Mouse (Mus musculus): ENCODE data around the gene Slc13a3.

Gene Slc13a3

DNA sequence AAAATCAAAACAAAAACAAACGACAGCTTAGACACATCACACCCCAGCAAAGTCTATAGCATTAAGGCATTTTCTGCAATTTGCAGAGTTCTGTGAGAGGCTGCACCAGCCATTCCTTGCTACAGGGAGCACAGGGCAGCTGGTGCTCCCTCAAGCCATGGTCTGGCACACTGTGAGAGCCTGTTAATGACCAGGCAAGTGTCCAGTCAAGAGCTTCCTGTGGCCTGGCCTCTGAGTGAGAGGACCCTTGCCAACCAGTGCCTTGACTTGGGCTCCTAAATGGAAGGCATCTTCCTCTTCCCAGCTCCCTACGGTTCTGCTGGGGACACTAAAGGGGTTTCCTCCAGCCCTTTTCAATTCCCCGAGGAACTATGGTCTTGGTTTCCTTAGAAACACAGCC, 59.1 kb downstream of the Slc13a3 start:
- DNase-seq (ENCODE audit: low spot score): no peak

DNA sequence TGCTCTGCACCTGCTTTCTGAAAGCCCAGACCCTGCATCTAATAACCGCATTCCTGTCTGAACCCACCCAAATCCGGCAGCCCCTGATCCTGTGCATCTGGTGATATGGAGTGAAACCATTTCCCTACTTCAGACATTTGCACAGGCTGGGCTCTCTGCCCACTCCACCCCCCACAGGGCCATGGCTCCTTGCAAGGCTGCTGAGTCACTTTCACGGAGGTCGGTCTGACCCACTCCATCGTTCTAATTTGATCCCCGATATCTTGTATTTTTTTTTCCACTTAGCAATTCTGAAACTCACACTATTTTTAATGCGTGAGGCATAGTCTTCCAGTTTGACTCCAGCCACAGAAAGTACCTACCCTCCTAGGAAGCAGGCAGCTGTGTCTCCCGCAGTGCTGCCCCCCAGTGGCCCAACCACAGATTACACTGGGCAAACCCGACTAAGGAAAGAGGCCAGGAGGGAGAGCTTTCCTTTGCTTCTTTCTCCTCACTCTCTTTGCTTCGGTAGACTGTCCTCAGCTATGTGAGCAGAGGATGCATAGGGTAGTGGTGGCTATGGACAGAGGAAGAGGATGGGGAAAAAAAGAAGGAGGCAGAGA, 65.2 kb downstream of the Slc13a3 start:
- DNase-seq (ENCODE audit: low spot score): peak; percentile 69

DNA sequence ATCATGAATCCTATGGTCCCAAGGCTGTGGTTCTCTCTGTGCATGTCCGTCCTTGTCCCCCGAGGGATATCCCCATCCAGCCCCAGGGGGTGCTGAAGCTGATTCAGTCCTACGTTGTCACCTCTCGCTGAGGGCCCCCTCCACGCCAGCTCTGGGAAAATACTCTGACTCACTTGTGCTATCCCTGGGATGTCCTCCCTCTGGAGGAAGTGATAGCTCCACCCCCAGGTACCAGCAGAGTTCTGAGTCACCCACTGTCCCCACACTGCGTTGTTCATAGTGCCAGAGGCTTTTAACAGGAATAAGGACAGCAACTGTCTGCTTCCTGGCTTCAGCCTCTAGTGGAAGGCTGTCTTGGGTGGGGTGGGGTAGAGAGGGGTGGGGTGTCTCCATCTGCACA, 67.7 kb downstream of the Slc13a3 start:
- no peak for DNase-seq (ENCODE audit: low spot score)

DNA sequence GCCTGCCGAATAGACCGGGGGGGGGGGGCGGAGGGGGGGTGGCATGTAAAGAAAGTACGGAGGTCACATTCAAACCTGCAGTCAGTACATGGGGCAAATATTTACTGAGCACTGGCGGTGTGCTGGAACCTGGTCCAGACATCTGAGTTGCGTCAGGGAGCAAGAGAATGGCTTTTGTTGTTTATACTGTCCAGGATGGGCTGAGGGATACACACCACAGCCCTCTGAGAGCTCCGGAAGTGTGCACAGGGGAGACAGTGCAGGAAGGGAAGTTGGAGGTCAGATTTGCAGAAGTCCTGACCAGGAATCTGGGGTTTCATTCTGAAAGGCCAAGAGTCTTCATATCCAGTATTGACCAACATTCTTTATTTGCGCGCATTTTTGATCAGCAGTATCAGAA, 68.1 kb downstream of the Slc13a3 start:
- DNase-seq (ENCODE audit: low spot score): no peak

DNA sequence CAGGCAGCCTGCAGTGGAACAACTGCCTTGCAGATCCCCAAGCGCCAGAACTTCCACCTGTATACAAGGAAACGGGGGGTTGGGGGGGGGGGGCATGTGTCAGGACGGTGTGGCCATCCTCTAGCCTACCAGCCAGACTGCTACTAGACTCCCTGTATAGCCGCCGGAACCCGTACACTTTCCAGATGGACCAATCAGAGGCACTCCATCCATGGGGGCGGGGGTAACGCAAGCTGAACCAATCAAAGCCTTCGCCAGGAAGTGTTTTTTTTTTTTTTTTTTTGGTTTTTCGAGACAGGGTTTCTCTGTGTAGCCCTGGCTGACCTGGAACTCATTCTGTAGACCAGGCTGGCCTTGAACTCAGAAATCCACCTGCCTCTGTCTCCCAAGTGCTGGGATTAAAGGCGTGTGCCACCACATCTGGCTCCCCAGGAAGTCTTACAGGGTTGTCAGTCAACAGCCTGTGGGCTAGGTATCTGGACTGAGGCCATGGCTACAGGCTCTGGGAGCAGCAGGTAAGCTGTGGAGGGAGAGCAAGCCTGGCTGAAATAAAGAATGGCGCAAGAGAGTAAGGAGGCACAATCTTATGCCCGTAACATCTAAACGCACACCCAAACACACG, 74.8 kb downstream of the Slc13a3 start:
- no peak for DNase-seq (ENCODE audit: low spot score)

DNA sequence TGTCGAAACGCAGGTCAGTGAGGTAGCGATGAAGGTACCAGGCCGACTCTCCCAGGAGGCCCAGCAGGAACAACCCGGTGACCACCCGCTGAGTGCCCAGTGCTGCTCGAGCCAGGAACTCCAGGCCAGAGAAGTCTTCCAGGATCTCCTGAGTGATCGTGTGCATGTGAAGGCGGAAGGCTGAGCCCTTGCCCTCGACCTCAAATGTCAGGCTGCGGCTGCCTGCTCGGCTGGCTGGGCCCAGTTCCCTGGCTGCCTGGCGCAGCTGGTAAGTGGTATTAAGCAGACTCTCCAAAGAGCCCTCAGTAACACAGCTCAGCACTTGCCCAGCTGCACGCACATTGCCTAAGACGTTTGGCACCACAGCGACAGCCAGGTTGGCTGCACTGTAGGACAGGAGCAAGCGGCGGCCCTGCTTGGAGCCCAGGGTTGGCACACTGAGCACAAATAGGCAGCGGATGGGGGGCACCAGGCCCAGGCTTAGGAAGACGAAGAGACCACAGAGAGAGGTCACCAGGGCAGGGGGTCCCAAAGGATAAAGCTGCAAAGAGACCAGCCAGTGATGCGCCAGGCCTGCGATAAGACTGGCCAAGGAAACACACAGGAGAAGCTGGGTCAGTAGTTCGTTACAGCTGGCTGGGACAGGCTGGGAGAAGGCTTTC, 75.4 kb downstream of the Slc13a3 start:
- no peak for DNase-seq (ENCODE audit: low spot score)

DNA sequence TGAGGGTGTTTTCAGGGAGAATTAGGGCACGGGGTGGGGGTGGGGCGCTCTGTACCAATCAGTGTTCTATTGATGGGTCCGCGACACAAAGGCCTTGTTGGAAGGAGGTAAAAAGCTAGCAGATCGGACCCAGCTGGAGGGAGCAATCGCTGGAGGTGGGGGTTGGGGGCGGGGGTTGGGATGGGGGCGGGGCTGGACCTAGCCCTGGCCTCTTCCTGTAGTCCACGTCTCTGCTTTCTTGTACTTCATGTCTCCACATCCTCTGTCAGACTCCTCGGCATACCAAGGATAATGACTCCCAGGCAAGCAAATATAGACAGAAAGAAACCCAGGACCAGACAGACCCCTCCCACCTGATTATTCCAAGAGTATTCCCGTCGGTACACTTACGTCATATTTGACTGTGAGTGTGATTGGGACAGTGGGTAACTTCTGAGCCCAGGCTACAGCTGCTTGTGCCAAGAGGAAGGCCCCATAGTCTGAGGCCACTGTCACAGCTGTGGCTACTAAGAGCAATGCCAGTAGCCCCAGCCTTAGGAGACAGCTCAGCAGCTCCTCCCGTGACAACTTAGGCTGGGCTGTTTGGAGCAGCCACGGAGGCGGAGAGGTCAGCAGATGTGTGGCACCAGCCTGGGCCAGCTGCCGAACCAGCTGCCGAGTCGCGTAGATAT, 76.1 kb downstream of the Slc13a3 start:
- no peak for DNase-seq (ENCODE audit: low spot score)

DNA sequence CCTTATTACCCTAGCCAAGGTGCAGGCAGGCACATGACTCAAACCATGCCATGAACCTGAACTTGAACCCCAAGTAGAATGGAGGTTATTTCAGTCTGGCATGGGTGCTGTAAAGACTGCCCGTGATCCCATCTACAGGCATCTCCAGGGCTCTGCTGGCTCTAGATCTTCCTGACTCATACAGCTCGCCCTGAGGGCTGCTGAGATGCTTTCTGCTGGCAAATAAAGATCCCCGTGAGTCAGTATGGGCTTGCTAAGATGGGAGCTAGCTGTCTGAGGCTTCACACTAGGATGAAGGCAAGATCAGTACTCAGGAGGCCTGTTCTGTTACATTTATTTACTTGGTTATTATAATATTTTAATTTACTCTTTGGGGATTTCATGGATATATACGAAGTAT, 80.9 kb downstream of the Slc13a3 start:
- DNase-seq (ENCODE audit: low spot score): no peak

DNA sequence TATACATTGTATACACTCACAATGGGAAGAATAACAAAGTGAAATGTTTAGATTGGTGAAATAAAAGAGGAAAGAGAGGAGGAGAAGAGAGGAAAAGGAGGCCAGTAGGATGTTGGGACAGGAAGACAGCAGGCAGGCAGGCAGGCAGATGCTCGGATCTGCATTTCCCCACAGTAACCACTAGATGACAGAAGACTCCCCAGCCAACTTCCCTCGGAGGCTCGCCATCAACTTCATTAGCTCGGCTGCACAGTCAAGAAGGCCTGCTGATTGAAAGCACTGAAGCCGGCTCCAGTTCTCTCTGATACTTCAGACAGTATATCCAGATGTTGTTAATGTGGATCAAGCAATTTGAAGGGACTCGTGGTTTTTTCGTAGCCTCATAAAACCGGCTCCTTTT, 81.5 kb downstream of the Slc13a3 start:
- DNase-seq (ENCODE audit: low spot score): peak; percentile 37

DNA sequence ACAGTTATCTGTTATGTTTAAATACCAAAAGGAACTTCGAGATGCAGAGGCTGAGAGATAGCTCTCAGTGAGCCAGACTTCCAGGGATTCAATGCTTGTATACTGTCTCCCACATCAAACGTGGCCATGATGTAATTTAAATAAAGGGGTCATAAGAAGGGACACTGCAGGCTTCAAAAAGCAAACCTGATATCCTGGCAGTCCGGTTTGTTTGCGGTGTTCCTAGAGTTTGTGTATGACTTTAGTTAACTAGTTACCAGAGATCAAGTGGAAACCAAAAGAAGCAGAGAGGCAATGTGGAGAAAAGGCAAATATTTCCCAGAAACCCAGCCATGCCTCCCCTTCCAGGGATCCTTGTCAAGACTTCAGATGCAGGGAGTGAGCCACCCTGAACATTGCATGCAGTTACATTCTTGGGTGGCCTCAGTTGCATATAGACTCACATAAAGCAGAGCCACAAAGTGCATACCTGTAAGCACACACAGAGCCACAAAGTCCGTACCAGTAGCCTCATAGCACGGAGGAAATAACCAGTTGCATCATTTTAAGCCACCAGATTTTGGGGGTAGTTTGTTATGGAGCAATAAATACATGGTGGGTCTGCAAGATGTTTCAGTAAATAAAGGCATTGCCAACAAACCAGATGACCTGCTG, 83.6 kb downstream of the Slc13a3 start:
- no peak for DNase-seq (ENCODE audit: low spot score)

DNA sequence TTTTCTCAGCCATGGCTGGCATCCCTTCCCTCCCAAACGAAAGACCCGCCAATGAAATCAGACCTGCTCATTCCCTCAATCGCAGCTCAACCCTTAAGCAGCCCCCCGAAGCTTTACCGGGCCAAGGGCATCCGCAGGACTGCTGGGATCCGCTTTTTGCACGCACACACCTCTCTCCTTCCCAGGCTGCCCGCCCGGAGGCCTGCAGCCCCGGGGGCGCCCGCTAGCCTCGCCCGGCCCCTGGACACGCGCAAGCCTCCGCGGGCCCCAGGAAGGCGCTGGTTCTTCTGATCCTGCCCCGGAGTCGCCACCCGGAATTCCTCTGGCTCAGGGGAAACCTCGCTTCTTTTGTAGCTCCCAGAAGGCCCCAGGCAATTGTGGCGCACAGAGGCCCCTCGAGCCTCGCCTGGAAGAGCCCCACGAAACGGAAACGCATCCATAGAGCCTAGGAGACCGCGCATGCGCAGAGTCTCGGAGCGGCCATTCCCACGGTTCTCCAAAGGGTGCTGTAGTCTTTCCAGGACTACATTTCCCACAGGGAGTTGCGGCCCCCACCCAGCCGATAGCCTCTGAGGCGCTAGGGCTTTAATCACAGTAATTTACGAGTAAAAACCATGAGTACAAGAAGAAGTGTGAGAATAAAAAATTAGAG, 85.1 kb downstream of the Slc13a3 start, which contains the start of gene Zfp334:
Zfp334 (minus strand) TSS at position 416 of the 652 bp plus-strand sequence.
- peak; percentile 85 for DNase-seq (ENCODE audit: low spot score)

DNA sequence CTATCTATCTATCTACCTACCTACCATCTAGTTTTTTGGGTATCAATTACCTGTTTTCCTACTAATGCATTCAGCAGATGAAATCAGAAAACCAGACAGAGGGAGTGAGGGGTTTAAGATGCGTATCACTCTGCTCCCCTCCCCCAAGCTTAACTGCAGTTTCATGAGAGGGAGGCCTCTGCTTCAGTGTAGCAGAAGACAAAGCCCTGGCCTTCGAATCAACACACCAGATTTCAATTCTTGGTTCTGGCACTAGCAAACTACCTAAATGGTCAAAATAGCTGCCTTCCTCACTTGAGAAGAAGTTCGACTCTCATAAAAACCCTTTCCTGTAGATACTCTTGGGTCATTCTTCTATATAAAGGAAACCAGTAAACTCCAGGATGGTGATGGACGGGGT, 85.7 kb downstream of the Slc13a3 start:
- DNase-seq (ENCODE audit: low spot score): no peak

DNA sequence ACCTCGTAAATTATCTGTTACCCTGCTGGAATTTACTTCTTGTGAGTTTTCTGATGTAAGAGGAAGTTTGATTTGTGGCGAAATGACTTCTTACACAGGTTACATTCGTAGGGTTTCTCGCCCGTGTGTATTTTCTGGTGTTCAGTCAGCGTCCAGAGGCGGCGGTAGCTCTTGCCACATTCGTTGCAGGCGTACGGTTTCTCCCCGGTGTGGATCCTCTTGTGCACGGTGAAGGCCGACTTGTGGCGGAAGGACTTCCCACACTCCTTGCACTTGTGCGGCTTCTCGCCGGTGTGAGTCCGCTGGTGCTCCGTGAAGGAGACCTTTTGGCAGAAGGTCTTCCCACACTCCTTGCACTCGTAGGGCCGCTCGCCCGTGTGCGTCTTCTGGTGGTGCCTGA, 93.0 kb downstream of the Slc13a3 start:
- DNase-seq (ENCODE audit: low spot score): no peak

DNA sequence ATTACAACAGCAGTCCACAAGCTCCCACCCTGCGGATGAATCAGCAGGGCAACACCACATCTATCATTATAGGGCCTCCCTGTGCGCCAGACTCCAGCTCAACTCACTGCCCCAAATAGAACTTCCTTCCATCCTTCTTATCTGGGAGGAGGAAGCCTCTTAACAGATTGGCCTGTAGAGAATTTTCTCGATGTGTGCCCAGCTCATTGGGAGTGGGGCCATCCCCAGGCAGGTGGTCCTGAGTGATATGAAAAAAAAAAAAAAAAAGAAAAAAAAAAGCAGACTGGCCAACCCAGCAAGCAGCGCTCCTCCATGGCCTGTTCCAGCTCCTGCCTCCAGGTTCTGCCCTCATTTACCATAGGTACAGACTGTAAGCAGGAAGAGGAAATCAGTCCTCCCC, 97.0 kb downstream of the Slc13a3 start:
- no peak for DNase-seq (ENCODE audit: low spot score)

DNA sequence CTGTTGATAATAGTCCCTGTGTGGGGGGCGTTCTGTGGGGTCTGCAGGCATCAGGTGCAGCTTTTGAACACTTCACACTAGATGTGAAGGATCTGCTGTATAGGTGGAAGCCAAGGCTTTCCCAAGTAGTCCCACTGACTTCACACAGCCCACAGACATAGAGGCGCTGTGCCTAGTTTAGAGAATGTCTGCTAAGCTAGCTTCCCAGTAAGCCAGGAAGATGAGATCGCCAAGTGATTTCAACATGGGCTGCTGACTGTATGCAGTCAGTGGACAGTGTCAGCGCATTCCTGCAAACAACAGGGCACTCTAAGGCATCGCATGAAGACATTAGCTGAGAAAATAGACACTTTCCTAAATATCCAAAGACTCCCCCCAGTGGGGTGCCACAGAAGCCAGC, 97.6 kb downstream of the Slc13a3 start:
- no peak for DNase-seq (ENCODE audit: low spot score)

DNA sequence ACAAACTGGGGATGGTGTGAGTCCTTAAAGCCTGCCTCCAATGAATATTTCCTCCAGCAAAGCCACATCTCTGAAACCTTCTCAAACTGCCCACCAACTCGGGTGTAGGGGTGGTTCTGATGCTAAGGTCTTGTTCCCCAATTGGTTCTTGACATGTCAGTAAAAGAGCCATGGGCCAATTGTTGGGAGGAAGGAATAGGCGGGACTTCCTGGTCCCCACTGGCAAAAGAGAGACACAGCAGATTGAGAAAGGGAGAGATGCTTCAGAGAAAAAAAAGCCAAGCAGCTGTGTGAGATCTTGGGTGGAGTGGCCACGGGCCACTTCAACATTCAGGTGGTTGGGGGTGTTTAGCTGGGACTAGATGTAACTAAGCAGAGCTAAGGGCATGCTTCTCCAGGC, 102.0 kb downstream of the Slc13a3 start:
- DNase-seq (ENCODE audit: low spot score): no peak

DNA sequence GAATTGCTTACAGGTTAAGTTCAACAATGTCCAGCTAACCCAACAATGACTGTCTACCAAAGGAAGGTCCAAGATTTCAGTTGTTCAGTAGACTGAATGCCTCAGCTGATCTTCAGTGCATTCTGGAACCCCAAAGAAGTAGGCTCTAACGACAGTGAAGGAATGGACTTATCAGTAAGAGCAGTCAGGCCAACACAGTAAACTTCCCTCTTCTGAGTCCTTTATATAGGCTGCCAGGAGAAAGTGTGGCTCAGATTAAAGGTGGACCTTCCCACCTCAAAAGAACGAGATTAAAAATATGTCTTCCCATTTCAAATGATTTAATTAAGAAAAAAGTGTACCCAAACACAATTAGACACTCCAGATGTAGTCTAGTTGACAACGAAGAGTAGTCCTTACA, 102.7 kb downstream of the Slc13a3 start:
- DNase-seq (ENCODE audit: low spot score): no peak

DNA sequence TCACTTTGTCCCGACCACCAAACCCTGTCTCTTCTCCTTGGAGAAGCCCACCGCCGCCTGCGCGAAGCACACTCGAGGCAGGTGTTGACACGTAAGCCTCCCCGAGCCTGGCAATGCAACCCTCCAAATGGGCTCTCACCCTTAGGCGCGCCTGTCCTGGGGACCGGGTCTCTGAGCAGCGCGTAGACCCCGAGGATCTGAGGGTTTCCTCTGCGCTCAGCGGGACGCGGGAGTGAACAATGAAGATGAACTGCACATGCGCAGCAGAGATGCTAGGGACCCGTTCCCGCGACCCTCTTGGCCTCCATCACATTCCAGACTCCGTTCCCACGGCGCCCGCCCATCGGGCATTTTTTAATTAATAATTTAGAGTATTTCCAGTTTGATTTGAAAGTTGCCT, 104.5 kb downstream of the Slc13a3 start, which contains the start of gene Zfp663:
Zfp663 (minus strand) TSS at position 234 of the 400 bp plus-strand sequence.
- no peak for DNase-seq (ENCODE audit: low spot score)

DNA sequence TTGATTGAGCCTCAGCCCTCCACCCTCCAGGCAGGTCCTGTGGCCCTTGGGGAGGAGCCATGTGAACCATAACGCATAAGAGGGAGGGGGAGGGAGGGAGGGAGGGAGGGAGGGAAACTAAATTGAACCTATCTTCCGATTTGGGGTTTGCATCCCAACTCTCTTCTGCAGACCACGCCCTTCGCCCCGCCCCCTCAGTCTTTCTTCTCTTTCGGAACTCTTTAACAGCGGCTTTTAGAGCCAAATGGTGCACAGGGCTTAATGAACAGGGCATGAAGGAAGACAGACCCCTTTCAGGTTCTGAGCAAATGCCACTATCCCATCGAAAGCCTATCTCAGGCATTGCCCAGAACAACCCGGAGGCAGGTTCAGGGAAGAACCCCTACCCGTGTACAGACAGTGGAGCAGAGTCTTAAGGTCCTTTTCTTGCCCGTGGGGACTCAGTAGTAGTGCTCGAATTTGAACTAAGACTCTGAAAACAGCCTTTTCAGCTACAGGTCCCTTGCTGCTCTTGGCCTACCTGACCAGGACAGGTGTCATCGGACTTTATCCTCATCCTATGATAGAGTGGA, 105.1 kb downstream of the Slc13a3 start:
- no peak for DNase-seq (ENCODE audit: low spot score)

DNA sequence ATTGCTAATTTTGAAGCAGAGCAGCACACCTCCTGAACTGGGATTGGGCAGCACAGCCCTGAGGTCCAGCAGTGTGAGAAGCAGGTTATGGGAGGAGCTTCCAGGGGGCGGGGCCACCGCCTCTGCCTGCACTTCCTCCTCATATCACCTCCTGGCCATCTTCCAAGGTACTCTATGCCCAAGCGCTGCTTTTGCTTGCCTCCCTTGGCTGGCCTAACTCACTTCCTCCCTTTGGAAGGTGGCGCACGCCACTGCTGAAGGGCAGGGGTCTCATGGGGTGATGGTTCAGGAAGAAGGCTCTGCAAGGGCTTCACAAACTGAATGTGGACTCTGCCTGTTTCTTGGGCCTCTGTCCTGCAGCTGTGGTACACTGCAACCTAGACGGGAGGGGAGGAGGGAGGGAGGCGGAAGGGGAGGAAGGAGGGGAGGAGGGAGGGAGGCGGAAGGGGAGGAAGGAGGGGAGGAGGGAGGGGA, 105.9 kb downstream of the Slc13a3 start:
- DNase-seq (ENCODE audit: low spot score): peak; percentile 37

DNA sequence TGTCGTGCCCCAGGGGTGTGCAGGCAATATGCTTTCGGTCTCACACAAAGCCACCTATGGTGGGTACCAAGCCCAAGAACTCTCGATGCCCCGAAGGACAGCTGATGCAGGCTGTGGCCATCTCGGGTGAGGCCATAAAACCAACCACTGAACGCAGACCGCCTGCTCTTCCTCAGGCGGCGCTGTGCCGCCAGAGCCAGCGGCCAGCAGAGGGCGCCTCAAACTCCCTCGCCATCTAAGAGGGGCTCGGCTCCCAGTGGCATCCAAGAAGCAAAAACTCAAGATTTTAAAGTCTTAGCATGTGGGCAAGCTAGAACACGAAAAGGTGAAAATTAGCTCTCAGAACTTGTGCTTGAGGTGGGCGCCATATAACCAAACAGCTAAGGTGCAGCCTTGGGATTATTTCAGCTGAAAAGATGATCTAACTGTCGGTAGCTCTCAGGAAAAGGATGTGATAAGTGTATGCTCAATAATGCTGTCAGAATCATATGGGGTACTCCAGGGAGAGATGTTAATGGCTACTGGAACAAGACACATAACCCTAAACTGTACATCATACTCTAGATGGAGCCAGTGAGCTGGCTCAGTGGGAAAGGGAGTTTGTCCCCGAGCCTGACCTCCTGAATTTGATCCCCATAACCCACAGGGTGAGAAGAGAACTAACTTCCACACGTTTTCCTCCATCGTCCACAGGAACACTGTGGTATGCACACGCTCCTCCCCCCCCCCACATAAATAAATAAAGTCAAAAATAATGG, 108.5 kb downstream of the Slc13a3 start:
- DNase-seq (ENCODE audit: low spot score): peak; percentile 52
